Mouse (Mus musculus) limb, embryonic 14.5 days (tissue): ENCODE data around the gene Ccdc63. TPM values are rescaled to one million over a fixed set of nuclear protein-coding genes. Genes with fewer than 3 reads are reported as not detected.
A peak's percentile ranks its signal among the peaks of the same experiment; 100 is the strongest.
"Not testable (repeated sequence)": the region's sequence is repeated elsewhere in the genome, so short reads cannot be mapped to it uniquely, and the experiment has no call there.

ENCODE experiments used
- ATAC-seq: fragments of 200-750 bp; cut with Nextera tagmentation; 2 replicates; pipeline ENCODE4 v1.8.0; 2017; ENCODE audit warnings: low read depth, moderate number of reproducible peaks, moderate TSS enrichment; ENCODE audit not compliant: low FRiP score
- DNase-seq: peaks from one replicate; pipeline ENCODE4 v3.0.0-alpha.2; 2015; ENCODE audit warnings: low spot score
- H3K27ac ChIP-seq: fragments of 300-500 bp; sonication (generic); replicated peaks from 2 replicates; pipeline ENCODE4 v1.5.1; 2014; ENCODE audit warnings: low read depth, mild to moderate bottlenecking, low read length, moderate library complexity, mixed read lengths
- H3K27me3 ChIP-seq: fragments of 300-500 bp; sonication (generic); 2 replicates; pipeline ENCODE4 v1.6.1; 2014; ENCODE audit warnings: low read length, mixed read lengths; ENCODE audit not compliant: control insufficient read depth, insufficient read depth
- H3K36me3 ChIP-seq: fragments of 300-500 bp; sonication (generic); 2 replicates; pipeline ENCODE4 v1.6.1; 2014; ENCODE audit warnings: mild to moderate bottlenecking, low read length, moderate library complexity, mixed read lengths; ENCODE audit not compliant: control insufficient read depth, insufficient read depth
- H3K4me1 ChIP-seq: fragments of 300-500 bp; sonication (generic); 2 replicates; pipeline ENCODE4 v1.6.1; 2014; ENCODE audit warnings: antibody characterized with exemption, low read length, mixed read lengths; ENCODE audit not compliant: control insufficient read depth, insufficient read depth
- H3K4me2 ChIP-seq: fragments of 300-500 bp; sonication (generic); replicated peaks from 2 replicates; pipeline ENCODE4 v1.6.1; 2014; ENCODE audit warnings: low read depth, mild to moderate bottlenecking, low read length, moderate library complexity; ENCODE audit not compliant: severe bottlenecking
- H3K4me3 ChIP-seq: fragments of 300-500 bp; sonication (generic); replicated peaks from 2 replicates; pipeline ENCODE4 v1.5.1; 2014; ENCODE audit warnings: low read length
- H3K9ac ChIP-seq: fragments of 300-500 bp; sonication (generic); 2 replicates; pipeline ENCODE4 v1.6.1; 2014; ENCODE audit warnings: mild to moderate bottlenecking, low read depth, low read length, moderate library complexity; ENCODE audit not compliant: severe bottlenecking
- H3K9me3 ChIP-seq: fragments of 300-500 bp; sonication (generic); 2 replicates; pipeline ENCODE4 v1.6.1; 2016; ENCODE audit warnings: low read length; ENCODE audit not compliant: control insufficient read depth
- POLR2A ChIP-seq: fragments of 200-500 bp; IDR thresholded peaks from 2 replicates; pipeline ENCODE4 v1.8.0; 2012; ENCODE audit warnings: inconsistent platforms, mild to moderate bottlenecking, moderate library complexity, borderline replicate concordance; ENCODE audit not compliant: insufficient read depth, insufficient read length; ENCODE audit errors: extremely low read depth
- WGBS: fragments of 180-500 bp; shearing (Covaris S2); extraction: QIAGEN DNeasy Blood & Tissue Kit; methylation state at CpG from one replicate; pipeline ENCODE4 v1.1.7; 2014; 5-methylcytosine and 5-hydroxymethylcytosine counted together
- polyA plus RNA-seq, 2 experiments: library from polyadenylated mRNA; depleted of rRNA in 1 of 2; stranded (reverse) in 1 of 2; unstranded in 1 of 2; fragments of >200 nt; fragmentation: Nextera tagmentation in 1 of 2; extraction: Ambion mirVana in 1 of 2; gene quantifications; 2 replicates each; pipeline versions ENCODE4 v1.2.1 to v1.2.3; 2012 to 2014

The Ccdc63 gene
- 0.09 and 0.21 TPM in 2 replicates for polyA plus RNA-seq (2012; rRNA removed)
- not detected in 2 replicates for polyA plus RNA-seq (2014; fragmentation: Nextera tagmentation; extraction: Ambion mirVana)

DNA sequence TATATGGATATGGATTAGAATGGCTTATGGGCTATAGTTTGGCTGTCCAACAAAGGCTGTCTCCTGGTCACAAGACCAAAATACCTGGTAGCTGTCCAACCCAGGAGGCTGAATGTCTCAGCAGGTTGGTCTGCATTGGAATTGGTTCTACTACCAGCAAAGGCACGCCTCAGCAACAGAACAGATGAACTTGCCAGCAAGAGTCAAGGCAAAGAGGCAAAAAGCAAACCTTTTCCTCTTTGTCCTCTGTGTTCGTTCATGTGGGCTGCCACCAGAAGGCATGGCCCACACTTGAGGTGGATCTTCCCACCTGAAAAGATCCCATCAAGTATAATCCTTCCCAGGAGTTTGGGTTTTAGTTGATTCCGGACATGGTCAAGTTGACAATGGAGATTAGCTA lies at the start of gene Ccdc63:
Gene Ccdc63 (minus strand): TSS at position 101 of the 400 bp plus-strand sequence.
- H3K9ac ChIP-seq: no peak within 1 kb of the TSS
- no peaks in the 10 kb centered on the region for H3K36me3 ChIP-seq
- no peaks in the 10 kb centered on the region for H3K9me3 ChIP-seq
- H3K27ac ChIP-seq: no peak within 1 kb of the TSS
- TF ChIP-seq POLR2A: no peak
- ATAC-seq (no peak), DNase-seq (no peak)
- WGBS: 88% methylated on average over 3 of the region's 3 CpGs
- H3K4me2 ChIP-seq: no peak within 1 kb of the TSS
- no peak within 1 kb of the TSS for H3K4me3 ChIP-seq
- peaks cover 4% of the 10 kb centered on the region for H3K4me1 ChIP-seq
- no peaks in the 10 kb centered on the region for H3K27me3 ChIP-seq

DNA sequence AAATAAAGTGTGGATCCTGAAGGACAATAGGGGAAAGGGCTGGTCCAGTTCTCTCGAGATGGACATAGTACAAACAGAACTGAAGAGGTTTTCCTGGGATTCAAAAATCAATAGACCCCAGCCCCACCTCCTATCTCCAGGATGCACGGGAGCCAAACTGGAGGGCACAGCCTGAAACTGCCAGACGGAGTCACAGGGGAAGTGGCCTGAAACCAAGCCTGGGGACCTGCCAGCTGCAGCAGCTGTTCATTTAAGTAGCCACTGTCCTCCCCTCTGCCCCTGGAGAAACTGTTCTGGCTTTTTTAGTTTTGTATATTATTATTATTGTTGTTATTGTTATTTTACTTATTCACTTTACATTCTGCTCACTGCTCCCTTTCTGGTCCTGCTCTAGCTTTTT lies 48.5 kb upstream of the Ccdc63 start:
- TF ChIP-seq POLR2A: no peak
- WGBS: 63% methylated on average over 3 of the region's 3 CpGs
- DNase-seq (no peak), ATAC-seq (no peak)
- Histone ChIP-seq H3K4me3 (no peak overlapping the region), H3K4me2 (no peak overlapping the region), H3K9me3 (no peaks in the 10 kb centered on the region), H3K27ac (no peak overlapping the region), H3K36me3 (no peaks in the 10 kb centered on the region), H3K27me3 (no peaks in the 10 kb centered on the region), H3K9ac (no peak overlapping the region), H3K4me1 (no peaks in the 10 kb centered on the region)

DNA sequence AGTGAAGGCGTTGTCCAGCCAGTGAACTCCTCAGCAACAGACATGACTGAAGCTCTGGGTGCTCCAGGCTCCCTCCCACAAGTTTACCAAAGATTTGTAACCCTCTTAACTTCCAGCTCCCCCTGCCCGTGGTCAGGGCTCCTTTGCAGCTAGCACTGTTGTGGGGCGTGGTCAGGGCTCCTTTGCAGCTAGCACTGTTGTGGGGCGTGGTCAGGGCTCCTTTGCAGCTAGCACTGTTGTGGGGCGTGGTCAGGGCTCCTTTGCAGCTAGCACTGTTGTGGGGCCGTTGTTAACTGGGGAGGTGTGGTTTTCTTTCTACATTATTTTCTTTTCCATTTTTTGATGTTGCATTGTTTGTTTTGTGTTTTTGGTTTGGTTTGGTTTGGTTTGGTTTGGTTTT lies 44.2 kb upstream of the Ccdc63 start:
- not testable (repeated sequence) for ATAC-seq, H3K4me2 ChIP-seq, H3K9ac ChIP-seq

DNA sequence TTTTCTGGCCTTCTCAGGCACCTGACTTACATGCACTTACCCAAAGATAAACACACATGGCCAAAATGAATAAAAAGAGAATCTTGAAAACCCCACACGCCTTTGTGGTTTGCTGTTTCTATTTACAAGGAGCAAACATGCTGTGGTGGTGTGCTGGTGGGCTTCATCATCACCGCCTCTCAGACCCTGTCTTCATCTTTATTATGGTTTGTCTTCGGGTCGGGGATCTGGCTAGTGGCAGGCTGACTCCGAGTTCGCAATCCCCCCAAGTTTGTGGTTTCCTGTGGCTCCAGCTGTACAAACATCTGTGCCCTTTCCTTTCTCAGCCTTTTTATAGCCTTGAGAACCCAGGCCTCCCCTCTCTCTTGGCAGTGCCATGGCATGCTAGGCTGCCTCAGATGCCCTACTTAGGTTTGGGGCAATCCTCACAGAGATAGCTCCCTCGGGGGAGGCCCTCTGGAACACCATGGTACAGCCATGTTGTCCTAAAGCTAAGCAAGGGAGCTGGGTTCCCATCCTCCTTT lies 43.7 kb upstream of the Ccdc63 start:
- Histone ChIP-seq H3K9me3 (no peaks in the 10 kb centered on the region), H3K27me3 (no peaks in the 10 kb centered on the region), H3K27ac (no peak overlapping the region), H3K36me3 (no peaks in the 10 kb centered on the region), H3K4me2 (no peak overlapping the region), H3K4me3 (no peak overlapping the region), H3K4me1 (no peaks in the 10 kb centered on the region), H3K9ac (no peak overlapping the region)
- ATAC-seq (no peak), DNase-seq (no peak)
- 66% methylated on average over 7 of the region's 7 CpGs for WGBS
- no peak for TF ChIP-seq POLR2A

More for the DNA sequence above, 44.2 kb upstream of the Ccdc63 start:
- H3K36me3 ChIP-seq, DNase-seq, H3K27me3 ChIP-seq, H3K4me1 ChIP-seq, H3K4me3 ChIP-seq, H3K9me3 ChIP-seq, H3K27ac ChIP-seq: not testable (repeated sequence)
- WGBS: 96% methylated on average over 6 of the region's 6 CpGs

DNA sequence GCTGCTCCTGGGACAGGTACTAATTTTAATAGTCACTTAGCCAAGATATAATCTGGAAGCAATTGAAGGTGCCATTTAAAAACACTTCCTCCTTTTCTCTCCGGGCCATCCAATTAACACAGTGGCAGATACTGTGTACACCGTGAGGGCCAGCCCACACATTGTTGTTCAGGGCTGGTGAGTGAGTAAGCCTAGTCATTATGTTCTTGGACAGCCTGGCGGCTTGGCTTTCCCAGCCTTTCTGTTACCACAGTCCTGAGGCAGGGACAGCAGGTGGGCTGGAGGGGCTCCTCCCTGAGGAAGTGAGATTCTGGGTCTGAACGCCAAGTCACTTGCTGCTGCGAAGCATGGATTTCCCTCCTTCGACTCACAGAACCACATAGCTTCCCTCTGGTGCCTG lies 39.0 kb upstream of the Ccdc63 start:
- ATAC-seq: 0 out of 2 replicates have a peak, but pooled peaks have one; percentile 41
- no peak for DNase-seq
- H3K9me3 ChIP-seq: no peaks in the 10 kb centered on the region
- no peak for TF ChIP-seq POLR2A
- H3K9ac ChIP-seq: no peak overlapping the region
- H3K4me1 ChIP-seq: no peaks in the 10 kb centered on the region
- H3K27ac ChIP-seq: no peak overlapping the region
- H3K4me2 ChIP-seq: no peak overlapping the region
- H3K36me3 ChIP-seq: peaks cover 29% of the 10 kb centered on the region
- 41% methylated on average over 6 of the region's 6 CpGs for WGBS
- H3K4me3 ChIP-seq: no peak overlapping the region
- no peaks in the 10 kb centered on the region for H3K27me3 ChIP-seq

DNA sequence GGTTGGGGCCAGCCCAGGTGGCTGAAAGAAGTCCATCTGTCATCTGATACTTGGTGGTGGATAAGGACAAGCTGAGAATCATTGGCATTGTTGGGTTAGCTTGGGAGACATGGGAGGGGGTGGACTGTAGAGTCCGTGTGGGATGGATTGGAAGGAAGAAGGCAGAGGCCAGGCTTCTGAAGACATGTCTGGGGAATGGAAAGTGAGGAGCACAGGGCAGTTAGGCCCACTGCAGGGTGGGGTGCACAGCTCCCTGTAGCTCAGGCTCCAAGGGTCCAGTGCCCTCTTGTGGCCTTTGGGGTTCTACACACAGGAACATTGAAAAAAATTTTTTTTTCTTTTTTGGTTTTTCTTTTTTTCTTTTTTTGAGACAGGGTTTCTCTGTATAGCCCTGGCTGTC lies 35.8 kb upstream of the Ccdc63 start:
- no peak for TF ChIP-seq POLR2A

More for the DNA sequence above, 35.8 kb upstream of the Ccdc63 start:
- Histone ChIP-seq H3K9ac (no peak overlapping the region), H3K4me3 (no peak overlapping the region), H3K36me3 (peaks cover 53% of the 10 kb centered on the region), H3K27me3 (no peaks in the 10 kb centered on the region), H3K9me3 (no peaks in the 10 kb centered on the region), H3K4me2 (no peak overlapping the region), H3K27ac (no peak overlapping the region), H3K4me1 (no peaks in the 10 kb centered on the region)
- whole genome bisulfite sequencing: 38% methylated on average over 1 of the region's 1 CpGs
- ATAC-seq: peak; percentile 43
- DNase-seq: peak; percentile 51
